Mouse (Mus musculus) adrenal gland, adult (tissue): Measurements from ENCODE around the gene Minos1.

Experiments used
- DNase-seq, 2 experiments: peaks; one replicate each; pipeline ENCODE4 v3.0.0; 2022 to 2023; ENCODE audit warnings: low spot score in 1 of 2; ENCODE audit not compliant: inconsistent age in 2 of 2

Gene Minos1

DNA sequence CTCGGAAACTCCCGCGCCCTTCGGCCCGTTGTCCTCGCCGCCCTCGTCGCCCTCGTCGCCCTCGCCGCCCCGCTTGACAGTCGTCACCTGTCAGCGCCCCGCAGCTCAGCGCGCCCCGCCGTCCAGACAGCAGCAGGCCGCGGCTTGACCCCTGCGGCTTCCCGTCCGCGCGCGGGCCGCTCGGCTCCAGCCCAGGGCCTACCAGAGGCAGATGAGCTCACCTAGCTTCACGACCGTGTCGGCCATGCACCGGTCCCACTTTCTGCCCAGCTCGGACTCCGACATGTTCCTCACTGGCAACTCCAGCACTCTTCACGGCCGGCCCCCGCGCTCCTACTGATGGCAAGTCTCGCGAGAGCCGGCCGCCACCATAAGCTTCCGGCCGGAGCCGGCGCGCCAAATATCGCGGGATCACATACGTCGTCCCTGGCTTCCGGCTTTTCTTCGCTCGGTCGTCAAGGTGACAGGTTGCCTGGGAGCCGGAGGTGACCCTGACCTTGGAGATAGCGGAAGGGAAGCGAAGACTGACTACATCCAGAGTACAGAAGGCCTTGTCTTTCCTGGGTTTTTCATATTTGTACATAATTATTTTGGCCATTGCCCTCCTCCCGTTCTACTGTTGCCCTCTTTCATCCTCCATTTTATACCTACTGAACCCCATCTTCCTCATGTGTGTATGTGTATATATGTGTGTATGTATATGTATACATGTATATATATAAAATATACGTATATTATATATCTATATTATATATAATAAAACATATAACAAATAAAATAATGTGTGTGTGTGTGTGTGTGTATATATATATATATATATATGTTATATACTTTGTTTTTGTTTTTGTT is at the start of gene Minos1:
Gene Minos1 (minus strand): TSS at position 413 of the 849 bp plus-strand sequence.
- peak; percentile 99 for DNase-seq

DNA sequence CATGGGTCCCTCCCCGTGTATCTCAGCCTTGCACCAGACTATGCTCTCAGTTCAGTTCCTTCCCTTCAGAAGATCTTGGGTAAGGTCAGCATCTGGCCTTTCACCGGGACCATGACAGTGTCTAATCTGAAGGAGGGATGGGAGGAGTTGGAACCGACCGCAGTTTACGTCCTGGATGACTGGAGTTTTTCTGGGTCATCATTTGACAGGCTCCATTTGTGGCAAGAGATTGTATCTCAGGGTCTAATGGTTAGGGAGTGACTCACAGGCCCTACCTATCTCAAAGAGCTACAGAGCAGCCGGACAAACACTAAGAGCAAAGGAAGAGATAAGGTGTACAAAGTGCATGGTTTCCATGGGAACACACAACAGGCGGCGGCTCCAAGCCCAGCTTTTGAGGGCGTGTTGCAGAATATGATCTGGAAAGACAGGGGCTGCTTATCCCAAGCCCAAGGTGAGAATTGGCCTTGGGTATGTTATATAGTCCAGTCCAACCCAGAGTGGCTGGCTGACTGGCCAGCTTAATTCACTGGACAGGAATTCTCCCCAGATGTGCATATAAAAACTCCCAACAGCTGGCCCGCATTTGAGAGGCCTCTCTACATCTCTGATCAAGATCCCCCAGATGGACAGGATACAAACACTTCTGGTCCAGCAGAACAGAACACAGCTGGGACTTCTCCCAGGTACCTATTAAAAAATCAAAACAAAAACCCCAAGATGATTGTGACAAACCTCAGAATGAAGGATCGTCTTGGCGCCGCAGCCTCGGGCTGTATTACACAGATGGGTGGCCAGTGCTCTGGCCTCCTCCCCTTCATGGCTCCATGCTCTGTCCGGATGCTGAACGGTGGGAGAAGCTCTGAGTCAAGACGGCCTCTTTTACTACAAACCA is 49.1 kb upstream of the Minos1 start:
- peak in 1 of 2 experiments; percentile 78 for DNase-seq

- no peak for DNase-seq
Measured at GRCm38 (mm10) chr4:139179218-139179617, 48.3 kb upstream of the Minos1 start.

- DNase-seq: no peak
Measured at GRCm38 (mm10) chr4:139178377-139178776, 47.5 kb upstream of the Minos1 start.

DNA sequence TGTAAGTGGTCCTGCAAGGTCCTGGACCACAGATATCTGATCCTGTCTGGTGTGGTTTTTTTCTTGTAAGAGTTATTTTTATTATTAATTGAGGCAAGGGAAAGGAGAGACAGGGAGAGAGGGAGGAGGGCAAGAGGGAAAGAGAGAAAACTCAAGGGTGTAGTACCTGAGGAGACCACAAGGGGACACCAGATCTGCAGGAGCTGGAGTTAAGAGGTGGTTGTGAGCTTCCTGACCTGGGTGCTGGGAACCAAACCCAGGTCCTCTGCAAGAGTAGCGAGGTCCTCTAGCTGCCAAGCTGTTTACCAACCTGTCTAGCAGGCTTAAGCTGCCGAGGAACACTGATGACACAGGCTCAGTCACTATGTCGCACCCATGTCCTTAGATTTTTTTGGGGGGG is 47.0 kb upstream of the Minos1 start:
- DNase-seq: no peak

DNA sequence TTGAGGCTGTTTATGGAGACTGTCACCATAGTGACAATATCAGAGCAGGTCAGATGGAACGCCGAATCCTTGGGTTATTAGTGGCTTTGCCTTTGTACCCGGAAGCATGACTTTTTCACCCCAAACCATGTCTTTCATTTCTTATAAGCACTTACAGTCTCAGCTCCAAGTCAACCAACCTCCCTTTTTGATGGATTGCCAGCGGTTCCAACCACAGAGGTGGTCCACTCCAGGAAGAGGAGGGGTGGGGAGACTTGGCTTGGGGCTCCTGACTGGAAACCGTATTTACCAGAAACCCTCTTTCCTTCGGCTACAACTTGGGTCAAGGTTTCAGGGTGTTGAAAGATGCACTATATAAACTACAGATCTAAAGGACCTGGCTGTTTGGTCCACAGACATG is 45.1 kb upstream of the Minos1 start:
- DNase-seq: peak in 1 of 2 experiments; percentile 24

DNA sequence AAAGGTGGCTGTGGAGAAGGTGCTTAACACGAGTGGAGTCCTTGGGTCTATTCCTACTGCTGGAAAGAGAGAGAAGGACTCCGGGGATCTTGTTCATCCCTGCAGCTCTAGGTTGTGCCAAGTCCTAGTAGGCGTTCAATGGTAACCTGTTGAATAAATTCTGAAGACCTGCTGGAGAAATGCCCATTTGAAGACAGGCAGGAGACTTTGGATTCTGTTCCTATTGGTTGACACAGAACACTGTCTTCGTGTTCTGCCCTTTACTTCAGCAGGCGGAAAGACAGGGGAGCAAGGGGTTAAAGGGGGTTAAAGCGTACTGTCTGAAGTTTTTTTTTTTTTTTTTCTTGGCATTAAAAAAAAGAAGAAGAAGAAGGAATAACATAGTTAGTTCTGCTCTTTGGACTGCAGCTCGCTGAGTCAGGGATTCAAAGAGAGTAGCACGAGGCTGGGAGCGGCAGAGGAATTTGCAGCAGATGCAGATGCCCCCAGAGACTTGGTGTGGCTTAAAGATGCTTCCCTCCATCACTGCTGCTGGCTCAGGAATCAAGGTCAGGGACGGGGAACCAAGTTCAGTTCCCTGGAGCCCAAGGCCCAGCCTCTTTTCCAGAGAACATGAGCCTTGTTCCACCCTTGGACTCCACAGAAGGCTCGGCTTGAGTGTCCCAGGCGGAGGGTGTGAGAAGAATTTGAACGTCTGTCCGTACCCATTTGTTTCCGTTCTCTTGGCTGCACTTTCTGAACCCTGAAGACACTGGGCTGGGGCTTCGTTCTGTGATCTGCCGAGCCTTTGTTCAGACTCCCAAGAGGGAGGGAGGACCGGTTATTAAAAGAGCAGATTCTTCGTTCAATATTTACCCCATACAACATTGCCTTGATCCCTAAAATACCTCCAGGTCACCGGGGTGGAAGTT is 44.4 kb upstream of the Minos1 start:
- DNase-seq: peak; percentile 55 to 76

GRCm38 (mm10) chr4:139169748-139170279 is 38.9 kb upstream of the Minos1 start:
- DNase-seq: no peak

DNA sequence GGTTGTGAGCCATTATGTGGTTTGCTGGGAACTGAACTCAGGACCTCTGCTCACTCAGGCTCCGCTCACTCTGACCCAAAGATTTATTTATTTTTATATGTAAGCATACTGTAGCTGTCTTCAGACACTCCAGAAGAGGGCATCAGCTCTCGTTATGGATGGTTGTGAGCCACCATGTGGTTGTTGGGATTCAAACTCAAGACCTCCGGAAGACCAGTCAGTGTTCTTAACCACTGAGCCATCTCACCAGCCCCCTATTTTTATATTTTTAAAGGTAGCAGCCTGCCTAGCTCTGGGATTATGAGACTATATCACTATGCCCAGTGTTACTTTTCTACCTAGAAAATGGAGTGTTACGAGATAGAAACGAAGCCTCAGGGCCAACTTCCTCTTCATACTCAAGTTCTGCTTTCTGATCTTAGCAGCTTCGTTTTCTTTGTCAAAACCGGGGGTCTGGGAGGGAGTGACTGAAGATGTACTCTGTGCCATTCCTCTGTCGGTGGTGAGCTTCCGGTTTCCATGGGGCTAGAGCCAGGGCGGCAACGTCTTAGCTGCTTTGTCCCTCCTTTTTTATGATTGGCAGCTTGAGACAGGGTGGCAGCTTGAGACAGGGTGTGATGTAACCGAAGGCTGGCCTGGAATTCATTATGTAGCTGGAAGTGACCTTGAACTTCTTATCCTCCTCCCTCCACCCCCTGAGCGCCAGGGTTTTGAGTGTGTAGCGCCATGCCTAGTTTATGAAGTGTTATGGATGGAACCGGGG is 38.3 kb upstream of the Minos1 start:
- peak; percentile 82 to 91 for DNase-seq

DNA sequence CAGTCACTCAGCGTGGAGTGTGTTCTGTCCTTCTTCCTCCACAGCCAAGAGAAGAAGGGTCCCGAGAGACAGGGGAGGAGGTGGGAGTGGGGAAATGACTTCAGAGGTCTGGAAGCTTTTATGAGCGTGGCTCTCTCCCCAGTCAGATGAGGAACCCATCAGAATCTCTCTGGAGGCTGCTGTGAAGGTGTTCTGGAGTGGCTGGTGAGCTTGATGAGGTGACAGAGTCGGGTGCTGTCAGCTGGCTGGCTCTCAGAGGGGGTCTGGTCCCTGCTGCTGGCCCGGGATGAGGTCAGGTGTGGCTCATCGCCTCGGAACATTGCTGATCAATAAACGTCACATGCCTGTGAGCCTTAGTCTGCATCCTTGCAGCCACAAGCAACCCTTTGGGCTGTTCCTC is 36.2 kb upstream of the Minos1 start:
- DNase-seq: no peak

- no peak for DNase-seq
Measured at GRCm38 (mm10) chr4:139166244-139166643, 35.3 kb upstream of the Minos1 start.

GRCm38 (mm10) chr4:139165259-139165658 is 34.3 kb upstream of the Minos1 start:
- no peak for DNase-seq

- no peak for DNase-seq
Measured at GRCm38 (mm10) chr4:139164082-139164481, 33.2 kb upstream of the Minos1 start.

DNA sequence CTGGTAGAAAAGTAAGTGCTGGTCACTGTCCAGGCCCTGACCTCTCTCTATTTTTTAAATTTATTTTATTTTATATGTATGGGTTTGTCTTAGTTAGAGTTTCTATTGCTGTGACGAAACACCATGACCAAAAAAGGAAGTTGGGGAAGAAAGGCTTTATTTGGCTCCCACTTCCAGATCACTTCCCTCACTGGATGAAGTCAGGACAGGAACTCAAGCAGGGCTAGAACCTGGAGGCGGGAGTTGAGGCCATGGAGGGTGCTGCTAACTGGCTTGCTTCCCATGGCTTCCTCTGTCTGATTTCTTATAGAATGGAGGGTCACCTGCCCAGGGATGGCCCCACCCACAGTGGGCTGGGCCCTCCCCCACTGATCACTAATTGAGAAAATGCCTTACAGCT is 30.2 kb upstream of the Minos1 start:
- DNase-seq: no peak

DNA sequence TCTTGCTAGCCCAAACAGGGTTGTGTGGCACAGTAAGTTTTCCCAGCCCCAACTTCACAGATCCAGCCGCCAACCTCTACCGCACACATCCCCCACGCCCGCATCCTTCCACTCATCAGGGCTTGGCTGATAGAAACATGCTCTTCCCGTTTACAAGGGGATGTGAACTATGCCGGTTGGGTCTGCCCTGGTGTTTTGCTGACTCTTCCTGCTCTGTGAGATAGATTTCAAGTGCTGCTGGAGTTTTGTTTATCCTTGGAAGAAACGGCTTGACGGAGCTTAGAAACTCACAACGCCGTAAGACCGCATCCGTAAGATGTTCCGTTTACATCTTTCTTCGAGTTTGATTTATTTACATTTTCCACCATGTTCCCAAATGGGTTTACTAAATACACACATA is 27.4 kb upstream of the Minos1 start:
- DNase-seq: no peak

DNA sequence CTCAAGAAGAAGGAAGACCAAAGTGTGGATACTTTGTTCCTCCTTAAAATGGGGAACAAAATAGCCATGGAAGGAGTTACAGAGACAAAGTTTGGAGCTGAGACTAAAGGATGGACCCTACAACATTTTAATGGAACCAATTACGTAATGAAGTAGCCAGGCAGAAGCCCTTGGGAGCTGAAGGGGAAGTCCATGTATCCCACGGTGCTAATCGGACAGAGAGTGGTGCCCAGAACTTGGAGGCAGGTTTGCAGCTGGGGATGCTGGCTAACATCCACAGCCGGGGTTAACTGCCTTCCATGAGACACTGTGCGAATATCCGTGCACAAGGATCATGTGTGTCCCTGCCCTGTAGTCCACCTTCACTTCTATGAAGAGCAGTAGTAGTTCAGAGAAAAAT is 25.6 kb upstream of the Minos1 start:
- no peak for DNase-seq

DNA sequence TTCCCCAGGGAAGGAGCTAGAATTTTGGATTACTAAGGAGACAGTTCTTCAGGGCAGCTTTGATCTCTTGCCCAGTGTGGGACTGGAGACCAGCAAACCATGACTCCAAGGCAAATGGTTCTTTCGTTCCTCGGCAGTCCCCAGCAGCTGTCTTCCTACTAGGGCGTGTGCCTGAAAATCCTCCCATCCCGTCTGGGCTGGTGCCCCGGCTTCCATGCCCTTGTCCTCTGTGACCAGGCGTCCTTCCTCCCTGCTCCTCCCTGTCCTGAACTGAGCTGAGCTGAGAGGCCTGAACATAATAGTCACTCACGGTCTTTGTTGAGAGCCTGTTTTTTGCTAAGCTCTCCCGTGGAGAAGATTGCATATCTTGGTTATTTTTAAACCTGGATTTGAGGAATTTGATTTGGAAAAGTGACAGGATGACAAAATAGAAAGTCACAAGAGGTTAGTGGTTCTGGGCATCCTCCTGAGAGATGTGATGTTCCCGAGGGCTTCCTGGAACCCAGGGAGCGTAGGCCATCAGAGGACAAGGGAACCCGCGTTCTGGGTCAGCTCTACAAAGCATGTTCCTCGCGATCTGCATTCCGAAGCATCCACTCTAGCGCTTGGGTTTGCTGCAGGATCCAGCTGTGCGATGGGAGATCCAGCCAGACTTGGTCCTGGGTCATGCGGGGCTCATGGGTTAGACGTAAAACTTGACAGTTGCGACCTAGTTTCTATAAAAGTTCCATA is 23.8 kb upstream of the Minos1 start:
- DNase-seq: peak in 1 of 2 experiments; percentile 52

- no peak for DNase-seq
Measured at GRCm38 (mm10) chr4:139151370-139151769, 20.5 kb upstream of the Minos1 start.

- peak in 1 of 2 experiments; percentile 45 for DNase-seq
Measured at GRCm38 (mm10) chr4:139146760-139147159, 15.8 kb upstream of the Minos1 start.
